Mouse (Mus musculus) stomach, postnatal 0 days (tissue): ENCODE data around the gene Snd1.

Experiments used
- CTCF ChIP-seq: IDR thresholded peaks from 2 replicates; pipeline ENCODE4 v1.5.1; 2016; ENCODE audit warnings: antibody characterized with exemption, low read depth, mild to moderate bottlenecking, moderate library complexity
- EP300 ChIP-seq: optimal IDR thresholded peaks from 2 replicates; pipeline ENCODE3; 2016; ENCODE audit warnings: antibody characterized with exemption

- TF ChIP-seq CTCF = no peak
- no peak for TF ChIP-seq EP300
Measured at GRCm38 (mm10) chr6:28876492-28876891, 401.6 kb downstream of the Snd1 start.
